Mouse (Mus musculus): ENCODE measurements around the gene 1700006A11Rik. TPM values are rescaled to one million over a fixed set of nuclear protein-coding genes. Genes with fewer than 3 reads are reported as not detected.

Gene 1700006A11Rik
- polyA plus RNA-seq, 1 experiment from 2014 or later, result not detected

Other genes starting within 250 kb of the 1700006A11Rik start
- 4.2 TPM in 2 replicates for gene Tram1l1, start 105.2 kb downstream of the 1700006A11Rik start, polyA plus RNA-seq (2015; fragmentation: Nextera tagmentation; extraction: Ambion mirVana)
- not detected in 2 replicates for gene 1700003H04Rik, start 155.1 kb upstream of the 1700006A11Rik start, polyA plus RNA-seq (2015; fragmentation: Nextera tagmentation; extraction: Ambion mirVana)